Mouse (Mus musculus) limb, embryonic 13.5 days (tissue): ENCODE data around the gene Krt23. TPM values are rescaled to one million over a fixed set of nuclear protein-coding genes. Genes with fewer than 3 reads are reported as not detected.
A peak's percentile ranks its signal among the peaks of the same experiment; 100 is the strongest.

Experiments
- ATAC-seq: fragments of 200-750 bp; cut with Nextera tagmentation; 2 replicates; pipeline ENCODE4 v1.8.0; 2017; ENCODE audit warnings: low read depth, moderate number of reproducible peaks, moderate TSS enrichment; ENCODE audit not compliant: low FRiP score
- H3K27ac ChIP-seq: fragments of 300-500 bp; sonication (generic); 2 replicates; pipeline ENCODE4 v1.5.1; 2015; ENCODE audit warnings: inconsistent platforms, mild to moderate bottlenecking, moderate library complexity
- H3K27me3 ChIP-seq: fragments of 300-500 bp; sonication (generic); 2 replicates; pipeline ENCODE4 v1.6.1; 2015; ENCODE audit warnings: mild to moderate bottlenecking, inconsistent platforms
- H3K36me3 ChIP-seq: fragments of 300-500 bp; sonication (generic); 2 replicates; pipeline ENCODE4 v1.6.1; 2015; ENCODE audit warnings: inconsistent platforms, mild to moderate bottlenecking, moderate library complexity
- H3K4me1 ChIP-seq: fragments of 300-500 bp; sonication (generic); 2 replicates; pipeline ENCODE4 v1.6.1; 2015; ENCODE audit warnings: inconsistent platforms
- H3K4me2 ChIP-seq: fragments of 300-500 bp; sonication (generic); replicated peaks from 2 replicates; pipeline ENCODE4 v1.6.1; 2015; ENCODE audit warnings: inconsistent platforms, mild to moderate bottlenecking, moderate library complexity
- H3K4me3 ChIP-seq: fragments of 300-500 bp; sonication (generic); 2 replicates; pipeline ENCODE4 v1.5.1; 2015; ENCODE audit warnings: moderate library complexity, mild to moderate bottlenecking, inconsistent platforms
- H3K9ac ChIP-seq: fragments of 300-500 bp; sonication (generic); 2 replicates; pipeline ENCODE4 v1.6.1; 2015; ENCODE audit warnings: mild to moderate bottlenecking, inconsistent platforms
- H3K9me3 ChIP-seq: fragments of 300-500 bp; sonication (generic); 2 replicates; pipeline ENCODE4 v1.6.1; 2016; ENCODE audit warnings: inconsistent platforms
- WGBS: fragments of 180-500 bp; shearing (Covaris S2); methylation state at CpG from one replicate; pipeline ENCODE4 v1.1.7; 2015; 5-methylcytosine and 5-hydroxymethylcytosine counted together
- polyA plus RNA-seq: library from polyadenylated mRNA; unstranded; fragments of >200 nt; fragmentation: Nextera tagmentation; extraction: Ambion mirVana; gene quantifications from 2 replicates; pipeline ENCODE4 v1.2.1, GENCODE M21; 2015

The Krt23 gene
- 0.28 and 0.33 TPM in 2 replicates for polyA plus RNA-seq

GRCm38 (mm10) chr11:99492733-99493573, at the start of gene Krt23:
Gene Krt23, minus strand, starts transcription at chr11:99493137.
- no peak for ATAC-seq
- 79% methylated on average over 22 of the region's 22 CpGs for WGBS
- Histone ChIP-seq H3K27me3 (no peaks in the 10 kb centered on the region), H3K9ac (no peak within 1 kb of the TSS), H3K4me1 (no peaks in the 10 kb centered on the region), H3K4me2 (no peak within 1 kb of the TSS), H3K9me3 (no peaks in the 10 kb centered on the region), H3K36me3 (no peaks in the 10 kb centered on the region), H3K4me3 (no peak within 1 kb of the TSS), H3K27ac (no peak within 1 kb of the TSS)

GRCm38 (mm10) chr11:99539721-99540120, 46.8 kb upstream of the Krt23 start:
- WGBS, result 65% methylated on average over 9 of the region's 9 CpGs
- 0 out of 2 replicates have a peak, but pooled peaks have one; percentile 24 for ATAC-seq
- H3K9ac ChIP-seq, result no peak overlapping the region; the same call in 1 of the 2 replicates

GRCm38 (mm10) chr11:99521288-99521860, 28.4 kb upstream of the Krt23 start, which contains the start of gene Krt39:
Gene Krt39, minus strand, starts transcription at chr11:99521338.
- WGBS, result 25% methylated on average over 13 of the region's 13 CpGs
- no peaks in the 10 kb centered on the region; the same call in 1 of the 2 replicates for H3K27me3 ChIP-seq
- ATAC-seq, result no peak

More at GRCm38 (mm10) chr11:99539721-99540120, 46.8 kb upstream of the Krt23 start:
- H3K4me2 ChIP-seq, result no peak overlapping the region
- no peaks in the 10 kb centered on the region for H3K9me3 ChIP-seq
- H3K4me3 ChIP-seq, result no peak overlapping the region
- no peaks in the 10 kb centered on the region for H3K36me3 ChIP-seq
- H3K27ac ChIP-seq, result no peak overlapping the region
- H3K4me1 ChIP-seq, result peaks cover 6% of the 10 kb centered on the region
- H3K27me3 ChIP-seq, result no peaks in the 10 kb centered on the region

DNA sequence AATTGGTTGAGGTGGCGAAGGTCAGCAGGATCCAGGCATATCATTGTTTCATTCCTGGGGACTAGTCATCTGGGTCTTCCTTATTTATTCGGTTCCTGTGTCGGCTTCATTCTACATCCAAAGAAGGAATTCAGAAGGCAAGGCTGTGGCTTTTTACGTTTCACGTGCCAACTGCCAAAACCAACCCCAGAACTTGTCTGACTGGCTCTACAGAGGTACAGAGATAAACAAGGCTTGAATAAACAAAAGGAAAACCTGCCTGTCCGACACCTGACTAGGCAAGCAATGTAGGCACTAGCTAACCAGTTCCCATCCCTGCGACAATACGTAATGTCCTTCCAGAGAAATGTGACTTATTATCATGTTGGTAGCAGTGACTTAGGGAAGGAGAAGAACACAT, 21.2 kb upstream of the Krt23 start:
- no peak overlapping the region for H3K9ac ChIP-seq
- no peaks in the 10 kb centered on the region for H3K4me1 ChIP-seq
- H3K27me3 ChIP-seq, result no peaks in the 10 kb centered on the region
- no peak overlapping the region for H3K4me3 ChIP-seq
- H3K36me3 ChIP-seq, result no peaks in the 10 kb centered on the region
- ATAC-seq, result no peak
- H3K9me3 ChIP-seq, result no peaks in the 10 kb centered on the region
- H3K4me2 ChIP-seq, result no peak overlapping the region
- 84% methylated on average over 8 of the region's 8 CpGs for WGBS
- H3K27ac ChIP-seq, result no peak overlapping the region

More at GRCm38 (mm10) chr11:99521288-99521860, 28.4 kb upstream of the Krt23 start, which contains the start of gene Krt39:
- Histone ChIP-seq H3K4me3 (no peak within 1 kb of the TSS), H3K36me3 (no peaks in the 10 kb centered on the region), H3K4me1 (0 out of 2 replicates have a peak, but pooled peaks cover 4% of the 10 kb centered on the region), H3K4me2 (no peak within 1 kb of the TSS), H3K27ac (no peak within 1 kb of the TSS), H3K9me3 (no peaks in the 10 kb centered on the region), H3K9ac (no peak within 1 kb of the TSS)

DNA sequence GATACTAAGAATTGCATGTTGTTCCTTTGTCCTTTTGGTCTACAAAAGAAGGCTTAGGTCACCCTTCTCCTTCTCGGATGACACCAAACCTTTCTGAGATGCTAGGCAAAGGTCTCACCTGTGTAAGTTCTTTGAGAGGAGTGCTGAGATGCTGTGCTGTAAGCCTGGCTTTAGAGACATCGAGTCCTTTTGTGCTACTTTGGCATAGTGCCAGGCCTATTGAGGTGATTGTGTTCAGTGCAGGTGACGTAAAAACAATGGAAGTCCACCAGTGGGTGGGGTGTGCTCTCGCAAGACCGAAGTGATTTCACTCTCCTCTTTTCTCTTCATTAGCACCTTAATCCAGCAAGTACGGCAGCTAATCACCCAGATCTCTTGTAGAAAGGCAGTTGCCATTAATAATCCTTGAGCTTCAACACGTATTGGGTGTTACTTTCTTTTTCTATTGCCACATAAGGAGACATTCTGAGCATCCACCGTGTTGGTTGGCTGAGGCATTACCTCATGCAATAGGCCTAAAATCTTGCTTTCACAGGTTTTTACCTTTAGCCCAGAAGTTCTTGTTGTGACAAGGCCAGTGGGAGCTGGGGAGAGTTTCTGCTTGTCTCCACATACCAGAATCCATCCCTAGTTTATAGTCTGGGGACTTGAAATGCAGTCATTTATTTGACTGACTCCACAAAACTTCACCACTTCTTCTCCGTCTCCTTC, 7.3 kb upstream of the Krt23 start:
- H3K27ac ChIP-seq, result no peak overlapping the region
- H3K4me2 ChIP-seq, result no peak overlapping the region
- no peak overlapping the region for H3K9ac ChIP-seq
- no peaks in the 10 kb centered on the region for H3K9me3 ChIP-seq
- WGBS, result 82% methylated on average over 9 of the region's 9 CpGs
- no peaks in the 10 kb centered on the region for H3K4me1 ChIP-seq
- ATAC-seq, result no peak
- H3K4me3 ChIP-seq, result no peak overlapping the region
- H3K27me3 ChIP-seq, result no peaks in the 10 kb centered on the region
- no peaks in the 10 kb centered on the region for H3K36me3 ChIP-seq

GRCm38 (mm10) chr11:99496460-99496859, 3.5 kb upstream of the Krt23 start:
- H3K36me3 ChIP-seq, result no peaks in the 10 kb centered on the region
- H3K4me1 ChIP-seq, result no peaks in the 10 kb centered on the region
- H3K27ac ChIP-seq, result no peak overlapping the region
- H3K27me3 ChIP-seq, result no peaks in the 10 kb centered on the region
- ATAC-seq, result no peak
- H3K9me3 ChIP-seq, result no peaks in the 10 kb centered on the region
- H3K9ac ChIP-seq, result no peak overlapping the region
- H3K4me2 ChIP-seq, result no peak overlapping the region
- WGBS, result 90% methylated on average over 4 of the region's 4 CpGs
- H3K4me3 ChIP-seq, result no peak overlapping the region

GRCm38 (mm10) chr11:99494741-99495140, 1.8 kb upstream of the Krt23 start:
- no peaks in the 10 kb centered on the region for H3K36me3 ChIP-seq
- H3K9ac ChIP-seq, result no peak overlapping the region
- WGBS, result 86% methylated on average over 4 of the region's 4 CpGs
- no peaks in the 10 kb centered on the region for H3K4me1 ChIP-seq
- no peak overlapping the region for H3K27ac ChIP-seq
- ATAC-seq, result no peak
- H3K4me2 ChIP-seq, result no peak overlapping the region
- H3K4me3 ChIP-seq, result no peak overlapping the region
- H3K9me3 ChIP-seq, result no peaks in the 10 kb centered on the region
- H3K27me3 ChIP-seq, result no peaks in the 10 kb centered on the region

- ATAC-seq, result no peak
- Histone ChIP-seq H3K9ac (no peak overlapping the region), H3K27ac (no peak overlapping the region), H3K9me3 (no peaks in the 10 kb centered on the region), H3K4me3 (no peak overlapping the region), H3K4me1 (no peaks in the 10 kb centered on the region), H3K36me3 (no peaks in the 10 kb centered on the region), H3K4me2 (no peak overlapping the region), H3K27me3 (no peaks in the 10 kb centered on the region)
- WGBS, result 22% methylated on average over 5 of the region's 5 CpGs
These were observed 575 bp upstream of the Krt23 start for GRCm38 (mm10) chr11:99493574-99493850.

DNA sequence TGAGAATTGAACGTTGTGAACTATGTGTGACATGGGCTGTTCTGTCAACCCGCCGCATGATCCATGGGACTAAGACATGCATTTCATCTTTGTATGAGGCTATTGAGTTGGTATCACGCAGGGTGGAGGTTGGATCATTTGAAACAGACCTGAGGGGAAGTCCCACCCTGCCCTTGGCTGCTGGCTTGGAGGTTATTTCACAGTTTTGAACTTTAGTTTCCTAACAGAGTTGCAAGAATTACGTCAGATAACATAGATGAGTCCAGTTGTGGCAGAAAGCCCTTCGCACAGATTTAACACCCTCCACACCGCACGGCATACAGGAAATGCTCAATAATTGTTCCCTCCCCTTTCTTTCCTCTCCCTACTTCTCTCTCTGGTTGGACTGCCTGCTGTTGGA, 1.9 kb downstream of the Krt23 start:
- Histone ChIP-seq H3K4me2 (no peak overlapping the region), H3K4me3 (no peak overlapping the region), H3K9me3 (no peaks in the 10 kb centered on the region), H3K27ac (no peak overlapping the region), H3K27me3 (no peaks in the 10 kb centered on the region), H3K9ac (no peak overlapping the region), H3K4me1 (no peaks in the 10 kb centered on the region), H3K36me3 (no peaks in the 10 kb centered on the region)
- ATAC-seq, result no peak
- 76% methylated on average over 8 of the region's 8 CpGs for WGBS

GRCm38 (mm10) chr11:99490624-99491023, 2.3 kb downstream of the Krt23 start:
- no peaks in the 10 kb centered on the region for H3K4me1 ChIP-seq
- H3K4me2 ChIP-seq, result no peak overlapping the region
- H3K9me3 ChIP-seq, result no peaks in the 10 kb centered on the region
- H3K9ac ChIP-seq, result no peak overlapping the region
- H3K27ac ChIP-seq, result no peak overlapping the region
- H3K27me3 ChIP-seq, result no peaks in the 10 kb centered on the region
- no peaks in the 10 kb centered on the region for H3K36me3 ChIP-seq
- no peak overlapping the region for H3K4me3 ChIP-seq
- 67% methylated on average over 4 of the region's 4 CpGs for WGBS
- ATAC-seq, result no peak

DNA sequence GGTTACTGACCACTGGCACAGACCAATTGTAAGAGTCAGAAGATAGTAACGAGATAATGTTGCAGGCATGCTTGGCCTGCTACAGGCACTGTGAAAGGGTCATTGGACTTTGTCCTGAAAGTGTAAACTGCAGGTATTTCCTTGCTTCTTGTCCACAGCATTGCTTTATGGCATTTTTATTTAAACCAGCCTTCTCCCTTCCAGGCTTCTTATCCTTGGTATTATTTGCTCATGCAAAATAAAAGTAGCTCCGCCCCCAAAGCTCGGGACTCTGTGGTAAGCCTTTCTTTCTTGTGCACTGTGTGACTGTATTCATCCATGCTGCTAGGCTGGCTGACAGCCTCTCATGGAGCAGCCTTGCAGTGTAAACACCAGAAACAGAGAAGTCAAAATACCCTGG, 3.7 kb downstream of the Krt23 start:
- no peaks in the 10 kb centered on the region for H3K4me1 ChIP-seq
- H3K36me3 ChIP-seq, result no peaks in the 10 kb centered on the region
- no peak overlapping the region for H3K4me2 ChIP-seq
- H3K27ac ChIP-seq, result peak overlapping the region; percentile 22; the same call in 1 of the 2 replicates
- H3K9ac ChIP-seq, result no peak overlapping the region
- ATAC-seq, result no peak
- no peaks in the 10 kb centered on the region for H3K9me3 ChIP-seq
- no peak overlapping the region for H3K4me3 ChIP-seq
- 53% methylated on average over 3 of the region's 3 CpGs for WGBS
- H3K27me3 ChIP-seq, result no peaks in the 10 kb centered on the region

GRCm38 (mm10) chr11:99474981-99475380, 18.0 kb downstream of the Krt23 start:
- no peak overlapping the region for H3K27ac ChIP-seq
- no peaks in the 10 kb centered on the region for H3K9me3 ChIP-seq
- H3K4me3 ChIP-seq, result no peak overlapping the region
- H3K4me1 ChIP-seq, result no peaks in the 10 kb centered on the region
- WGBS, result 77% methylated on average over 3 of the region's 3 CpGs
- no peak overlapping the region for H3K9ac ChIP-seq
- ATAC-seq, result no peak
- H3K27me3 ChIP-seq, result no peaks in the 10 kb centered on the region
- no peaks in the 10 kb centered on the region for H3K36me3 ChIP-seq
- no peak overlapping the region for H3K4me2 ChIP-seq
